ENCODE assay signal across 8 mouse cellular contexts in genomic region chr11:106083708-106084701, GRCm38 (mm10). TPM values are rescaled to one million over a fixed set of nuclear protein-coding genes. Genes with fewer than 3 reads are reported as not detected.
DNase-seq lines count a peak whose midpoint lies in the region; ATAC-seq lines count a peak whose summit lies in the region.

Gene Map3k3, plus strand, starts transcription at chr11:106084613.

- H3K4me3 ChIP-seq in heart, embryonic 10.5 days = peak within 1 kb of the TSS; percentile 95
- H3K4me3 ChIP-seq in kidney, embryonic 15.5 days (replicated peaks) = peak within 1 kb of the TSS; percentile 99

- H3K4me2 ChIP-seq in kidney, embryonic 15.5 days = peak within 1 kb of the TSS; percentile 75

- no peaks in the 10 kb centered on the region for H3K9me3 ChIP-seq in heart, embryonic 10.5 days
- no peaks in the 10 kb centered on the region for H3K9me3 ChIP-seq in kidney, embryonic 15.5 days (replicated peaks)

- peak within 1 kb of the TSS; percentile 97 for H3K9ac ChIP-seq in kidney, embryonic 15.5 days

- no peaks in the 10 kb centered on the region for H3K27me3 ChIP-seq in heart, embryonic 10.5 days (ENCODE audit: insufficient read depth, poor library complexity, severe bottlenecking)
- no peaks in the 10 kb centered on the region for H3K27me3 ChIP-seq in kidney, embryonic 15.5 days

- peaks cover 19% of the 10 kb centered on the region; the same call in 1 of the 2 replicates for H3K4me1 ChIP-seq in heart, embryonic 10.5 days
- H3K4me1 ChIP-seq in kidney, embryonic 15.5 days = peaks cover 18% of the 10 kb centered on the region

- peak; percentile 95 to 96 for DNase-seq in B cell, adult 2 months
- peak; percentile 100 for DNase-seq in brain, adult 2 months (ENCODE audit: low read depth, low spot score)
- peak; percentile 100 for DNase-seq in heart, embryonic 10.5 days (ENCODE audit: low spot score)
- peak; percentile 96 for DNase-seq in liver
- peak; percentile 96 to 97 for DNase-seq in spleen, postnatal 4 days (ENCODE audit: low spot score in 2 of 2)

- no peaks in the 10 kb centered on the region for H3K36me3 ChIP-seq in heart, embryonic 10.5 days
- H3K36me3 ChIP-seq in kidney, embryonic 15.5 days = no peaks in the 10 kb centered on the region

- peak within 1 kb of the TSS; percentile 97 for H3K27ac ChIP-seq in heart, embryonic 10.5 days
- peak within 1 kb of the TSS; percentile 100 for H3K27ac ChIP-seq in kidney, embryonic 15.5 days

- 1% methylated on average over 69 of the region's 69 CpGs for WGBS in heart, embryonic 10.5 days
- under 1% methylated on average over 69 of the region's 69 CpGs for whole genome bisulfite sequencing in kidney, embryonic 15.5 days

- ATAC-seq in erythroblast, adult 5-6 weeks (replicated peaks; ENCODE audit: low FRiP score, poor library complexity, severe bottlenecking) = peak; percentile 99
- ATAC-seq in kidney, embryonic 15.5 days (replicated peaks; ENCODE audit: low FRiP score) = peak; percentile 97
- ATAC-seq in monocyte, adult 5-6 weeks (replicated peaks; ENCODE audit: insufficient number of reproducible peaks, low FRiP score, low TSS enrichment, poor library complexity, severe bottlenecking) = peak; percentile 99

RNA-seq across cellular contexts. Expression of gene Map3k3, which starts in this region (rescaled TPM):
- total RNA-seq in erythroblast, adult 5-6 weeks (2015; ENCODE audit: low replicate concordance) = 2.9 and 6.3 TPM in 2 replicates
- total RNA-seq in erythroblast, adult 5-6 weeks (2017; ENCODE audit: low replicate concordance) = 5.2 and 11.7 TPM in 2 replicates
- polyA plus RNA-seq in heart, embryonic 10.5 days (2016; fragmentation: Nextera tagmentation; extraction: Ambion mirVana) = 24.1 and 25.1 TPM in 2 replicates
- 22.1 and 24.3 TPM in 2 replicates for polyA plus RNA-seq in kidney, embryonic 15.5 days (2015; fragmentation: Nextera tagmentation; extraction: Ambion mirVana)
- 105 to 136 TPM (median 123 TPM) in 3 replicates for total RNA-seq in monocyte, adult 5-6 weeks (2017)

Comparison
In these comparisons a context has a peak if more than half of its experiments do, and no peak if none do; other contexts are left out.
1. Peak in every context shown above with its lines: DNase-seq, ATAC-seq, H3K4me3 ChIP-seq and H3K27ac ChIP-seq.